Mouse (Mus musculus) brown adipose tissue, adult 24 weeks (tissue): ENCODE data around the gene Slc7a11. TPM values are rescaled to one million over a fixed set of nuclear protein-coding genes. Genes with fewer than 3 reads are reported as not detected.
A peak's percentile ranks its signal among the peaks of the same experiment; 100 is the strongest.
"Not testable (repeated sequence)": the region's sequence is repeated elsewhere in the genome, so short reads cannot be mapped to it uniquely, and the experiment has no call there.

Experiments
- H3K27ac ChIP-seq: fragments of 200-500 bp; replicated peaks from 2 replicates; pipeline ENCODE4 v1.5.1; 2012; ENCODE audit warnings: low read depth, mild to moderate bottlenecking, low read length
- H3K4me1 ChIP-seq: fragments of 200-500 bp; 2 replicates; pipeline ENCODE4 v1.6.1; 2012; ENCODE audit warnings: low read length, mixed read lengths; ENCODE audit not compliant: control insufficient read depth, insufficient read depth, insufficient read length
- H3K4me3 ChIP-seq: fragments of 200-500 bp; 2 replicates; pipeline ENCODE4 v1.5.1; 2012; ENCODE audit warnings: low read depth, mild to moderate bottlenecking, low read length, moderate library complexity; ENCODE audit not compliant: insufficient read depth
- polyA plus RNA-seq: library from polyadenylated mRNA; stranded (reverse); fragments of >200 nt; gene quantifications from 2 replicates; pipeline ENCODE4 v1.2.4, GENCODE M21; 2012; ENCODE audit not compliant: missing spikeins, insufficient read depth, insufficient read length

Gene Slc7a11
- polyA plus RNA-seq, result not detected in 2 replicates

DNA sequence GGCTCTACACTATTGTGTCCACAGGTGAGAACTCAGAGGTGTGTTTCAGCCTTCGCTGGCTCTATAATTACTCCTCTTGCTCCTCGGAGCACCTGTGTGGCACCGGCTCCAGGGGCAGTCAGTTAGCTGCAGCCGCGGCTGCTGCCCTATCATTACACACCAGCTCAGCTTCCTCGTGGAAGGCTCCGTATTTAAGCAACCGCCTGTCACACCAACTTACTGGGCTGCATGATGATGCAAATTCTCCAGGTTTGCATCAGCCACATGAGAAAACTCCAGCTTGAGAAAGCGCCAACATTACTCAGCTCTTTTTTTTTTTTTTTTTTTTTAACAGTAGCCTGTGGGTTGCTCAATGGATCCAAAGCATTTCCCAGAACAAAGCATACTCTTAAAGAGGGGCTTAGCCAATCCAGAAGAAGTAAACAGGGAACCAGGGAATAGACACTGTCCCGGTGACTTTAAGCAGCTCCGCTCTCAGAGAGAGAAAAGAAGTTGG lies at the start of gene Slc7a11:
TSS of gene Slc7a11 (minus strand) at position 194 of the 496 bp plus-strand sequence.
- H3K4me3 ChIP-seq, result peak within 1 kb of the TSS; percentile 23; the same call in 1 of the 2 replicates
- H3K27ac ChIP-seq, result no peak within 1 kb of the TSS

DNA sequence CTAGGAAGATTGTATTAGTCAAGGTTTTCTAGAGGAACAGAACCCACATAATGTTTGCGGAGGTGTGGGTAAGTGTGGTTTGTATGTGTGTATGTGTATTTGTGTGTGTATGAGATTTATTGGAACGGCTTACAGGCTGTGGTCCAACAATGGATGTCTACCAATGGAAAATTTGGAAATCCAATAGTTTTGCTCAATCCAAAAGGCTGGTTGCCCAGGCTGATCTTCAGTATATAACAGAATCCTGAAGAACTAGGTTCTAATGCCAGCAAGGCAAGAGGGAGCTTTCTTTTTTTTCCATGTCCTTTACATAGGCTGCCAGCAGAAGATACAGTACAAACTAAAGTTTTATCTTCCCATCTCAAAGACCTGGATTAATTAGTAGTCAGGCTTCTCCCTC lies 48.3 kb upstream of the Slc7a11 start:
- Histone ChIP-seq H3K4me1 (no peaks in the 10 kb centered on the region), H3K27ac (no peak overlapping the region), H3K4me3 (no peak overlapping the region)

More for the DNA sequence above, at the start of gene Slc7a11:
- no peaks in the 10 kb centered on the region for H3K4me1 ChIP-seq

DNA sequence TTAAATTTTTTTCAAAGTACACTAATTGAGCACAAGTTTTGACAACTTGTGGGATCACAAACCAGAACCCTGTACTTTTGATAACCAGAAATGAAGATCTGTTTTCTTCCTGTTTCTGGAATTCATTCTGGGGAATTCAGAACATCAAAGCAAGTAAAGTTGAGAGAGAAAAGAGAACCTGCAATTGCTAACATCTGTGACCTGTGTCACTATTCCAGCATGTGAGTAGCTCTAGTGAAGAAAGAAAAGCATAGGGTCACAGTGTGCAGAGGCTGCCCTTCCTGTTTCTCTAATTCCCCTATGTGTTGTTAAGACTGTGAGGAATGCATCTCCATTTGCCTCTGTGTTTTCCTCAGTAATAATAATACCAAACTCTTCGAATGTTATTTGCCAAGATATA lies 40.7 kb upstream of the Slc7a11 start:
- Histone ChIP-seq H3K4me1 (no peaks in the 10 kb centered on the region), H3K4me3 (no peak overlapping the region), H3K27ac (no peak overlapping the region)

DNA sequence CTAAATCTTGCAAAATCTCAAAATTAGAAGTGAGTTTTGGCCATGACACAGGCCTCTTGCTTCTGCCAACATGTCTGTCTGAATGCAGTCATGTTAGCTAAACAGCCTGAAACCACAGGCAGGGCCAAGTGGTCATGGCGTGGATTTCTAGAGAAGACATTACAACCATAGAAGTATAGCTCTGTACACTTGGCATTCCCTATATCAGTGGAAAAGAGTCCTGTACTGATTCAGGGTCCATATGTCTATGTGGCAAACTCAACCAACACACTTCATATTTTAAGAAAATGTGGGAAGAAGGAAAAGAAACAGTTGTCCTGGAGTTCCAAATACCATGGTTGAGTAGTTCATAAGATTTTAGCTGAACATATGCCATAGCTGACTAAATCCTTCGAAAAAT lies 18.8 kb upstream of the Slc7a11 start:
- Histone ChIP-seq H3K4me1 (no peaks in the 10 kb centered on the region), H3K4me3 (no peak overlapping the region), H3K27ac (no peak overlapping the region)

DNA sequence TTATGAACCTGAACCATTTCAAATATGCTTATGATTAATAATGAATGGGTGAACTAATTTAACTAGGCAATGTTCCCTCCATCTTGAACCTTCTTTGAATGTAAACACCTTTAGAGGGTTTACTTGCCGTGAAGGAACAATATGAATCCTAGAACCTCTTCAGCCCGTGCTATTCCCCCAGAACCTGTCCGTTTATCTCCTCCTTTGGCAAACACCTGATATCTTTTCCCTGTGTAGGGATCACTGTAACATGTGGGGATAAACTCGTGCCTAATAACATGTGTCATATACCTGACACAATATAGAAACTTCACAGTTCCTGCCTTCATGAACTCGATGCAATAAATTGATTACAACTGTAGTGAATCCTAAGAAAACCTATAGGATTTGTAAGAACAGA lies 13.7 kb upstream of the Slc7a11 start:
- Histone ChIP-seq H3K27ac (no peak overlapping the region), H3K4me3 (no peak overlapping the region), H3K4me1 (no peaks in the 10 kb centered on the region)

DNA sequence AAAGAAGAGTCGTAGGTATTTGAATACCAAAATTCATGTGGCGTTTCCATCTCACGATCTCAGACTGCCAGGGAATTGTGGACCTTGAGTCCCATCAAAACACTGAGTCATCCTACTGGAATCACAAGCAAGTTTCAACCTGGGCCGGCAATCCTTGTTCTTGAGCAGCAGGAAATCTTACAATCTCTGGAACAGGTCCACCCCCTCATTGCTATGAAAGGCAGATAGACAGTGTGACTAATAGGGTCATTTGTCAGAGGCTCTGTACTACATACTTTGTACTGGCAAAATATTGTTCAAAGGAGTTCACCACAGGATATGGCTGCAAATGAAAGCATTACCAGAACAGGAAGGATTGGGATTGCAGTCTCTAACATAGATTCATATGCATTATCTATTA lies 13.2 kb upstream of the Slc7a11 start:
- no peak overlapping the region for H3K27ac ChIP-seq

DNA sequence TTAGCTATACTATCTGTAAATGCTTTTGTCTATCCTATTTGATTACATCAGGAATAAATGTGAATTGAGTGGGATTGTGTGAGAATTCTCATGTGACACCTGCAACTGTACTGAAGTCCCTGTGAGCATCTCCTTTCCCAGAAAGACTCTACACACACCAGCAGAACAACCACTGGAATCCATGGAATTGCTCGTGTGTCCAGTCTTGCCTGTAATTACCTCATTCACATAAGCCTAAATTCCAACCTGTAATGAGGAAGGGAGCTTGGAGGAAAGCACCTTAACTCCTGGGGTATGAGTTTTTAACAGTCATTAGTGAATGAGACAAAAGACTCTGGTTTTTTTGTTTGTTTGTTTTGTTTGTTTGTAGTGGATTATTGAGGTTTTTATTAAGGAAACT lies 12.6 kb upstream of the Slc7a11 start:
- Histone ChIP-seq H3K27ac (no peak overlapping the region), H3K4me1 (no peaks in the 10 kb centered on the region), H3K4me3 (no peak overlapping the region)

More for the DNA sequence above, 13.2 kb upstream of the Slc7a11 start:
- Histone ChIP-seq H3K4me1 (no peaks in the 10 kb centered on the region), H3K4me3 (no peak overlapping the region)

DNA sequence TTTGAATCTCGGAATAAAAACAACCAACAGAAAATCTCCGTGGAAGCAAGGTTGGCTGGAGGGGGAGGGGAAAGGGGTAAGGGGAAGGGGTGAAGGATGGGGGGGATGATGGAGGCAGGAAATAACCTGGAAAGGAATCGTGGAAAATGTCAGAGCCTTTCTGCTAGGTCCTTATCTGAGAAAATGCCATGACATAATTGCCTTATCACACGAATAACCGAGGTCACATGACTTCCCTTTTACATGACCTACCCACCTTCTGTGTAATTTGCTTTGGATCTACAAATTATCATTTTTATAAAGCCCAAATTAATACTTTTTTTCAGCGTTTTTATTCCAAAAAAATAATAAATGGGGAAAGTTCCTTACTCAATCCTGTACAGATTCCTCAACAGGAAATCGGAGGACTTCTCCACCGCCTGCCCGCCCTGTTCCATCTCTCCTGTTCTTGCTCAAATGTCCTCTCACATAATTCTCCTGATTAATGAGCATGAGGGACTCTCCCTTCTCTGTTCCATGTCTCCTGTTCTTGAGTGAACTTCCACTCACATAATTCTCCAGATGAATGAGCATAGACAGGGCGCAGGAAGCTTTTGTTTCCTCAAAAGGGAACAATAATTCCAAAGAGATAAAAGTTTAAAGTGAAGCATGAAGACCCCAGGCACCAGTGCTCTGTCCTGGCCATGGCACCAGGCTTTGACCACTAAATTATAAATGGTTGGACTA lies 1.8 kb upstream of the Slc7a11 start:
- Histone ChIP-seq H3K27ac (no peak overlapping the region), H3K4me1 (no peaks in the 10 kb centered on the region), H3K4me3 (no peak overlapping the region)

DNA sequence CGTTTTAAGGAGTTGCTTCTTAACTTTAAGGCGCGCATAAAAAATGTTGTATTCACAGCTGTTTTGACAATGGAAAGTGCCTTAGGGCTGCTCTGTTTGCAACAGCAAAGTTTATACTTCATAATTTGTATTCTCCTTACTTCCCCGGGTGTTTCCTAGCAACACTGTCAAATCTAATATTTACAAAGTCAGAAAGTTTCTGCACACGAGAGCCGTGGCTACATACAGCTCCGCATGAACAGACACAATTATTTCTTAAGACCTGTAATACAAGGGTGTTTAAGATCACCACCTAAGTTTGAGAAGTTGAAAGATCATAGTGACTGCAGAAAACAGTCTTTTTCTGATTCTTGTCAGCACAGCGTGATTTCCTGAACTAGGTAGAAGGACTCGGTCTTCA lies 528 bp upstream of the Slc7a11 start:
- Histone ChIP-seq H3K4me3 (peak overlapping the region; percentile 23; the same call in 1 of the 2 replicates), H3K27ac (no peak overlapping the region), H3K4me1 (no peaks in the 10 kb centered on the region)

DNA sequence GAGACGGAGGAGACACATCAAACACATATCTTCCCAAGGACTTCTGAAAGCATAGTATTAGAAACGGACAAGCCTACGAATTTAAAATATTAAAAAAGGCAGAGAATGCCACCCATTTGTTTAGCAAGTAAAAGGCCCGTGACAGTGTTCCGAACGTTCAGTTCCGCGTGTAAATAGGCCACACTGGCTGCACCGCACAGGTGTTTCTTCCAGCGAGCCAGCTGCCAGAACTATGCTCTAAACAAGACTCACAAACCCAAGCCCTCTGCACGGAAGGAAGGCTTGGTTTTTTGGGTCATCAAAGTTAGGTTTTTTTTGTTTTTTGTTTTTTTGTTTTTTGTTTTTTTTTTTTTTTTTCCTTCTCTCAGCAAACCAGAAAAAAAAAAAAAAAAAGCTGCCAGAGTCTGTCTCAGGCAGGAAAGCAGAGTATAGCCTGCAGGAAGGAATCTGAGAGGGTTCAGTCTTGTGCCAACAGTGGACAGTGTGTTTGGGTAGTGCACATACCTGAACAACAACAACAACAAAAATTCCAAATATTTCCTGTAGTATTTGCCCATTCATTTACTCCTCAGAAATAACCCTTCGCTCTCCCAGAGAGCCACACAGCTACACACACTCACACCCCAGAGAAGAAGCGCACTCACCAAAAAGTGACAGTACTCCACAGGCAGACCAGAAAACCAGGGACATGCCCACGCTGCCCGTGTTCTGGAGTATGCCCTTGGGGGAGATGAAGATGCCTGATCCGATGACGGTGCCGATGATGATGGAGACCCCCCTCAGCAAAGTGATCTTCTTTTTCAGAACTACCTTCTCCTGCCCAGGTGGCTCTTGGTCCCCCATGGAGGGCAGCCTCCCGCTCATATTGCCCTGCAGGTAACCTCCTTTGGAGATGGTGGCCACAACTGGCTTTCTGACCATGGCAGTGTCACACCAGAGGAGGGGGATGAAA lies 797 bp downstream of the Slc7a11 start:
- no peak overlapping the region for H3K27ac ChIP-seq
- H3K4me3 ChIP-seq, result no peak overlapping the region
- no peaks in the 10 kb centered on the region for H3K4me1 ChIP-seq

DNA sequence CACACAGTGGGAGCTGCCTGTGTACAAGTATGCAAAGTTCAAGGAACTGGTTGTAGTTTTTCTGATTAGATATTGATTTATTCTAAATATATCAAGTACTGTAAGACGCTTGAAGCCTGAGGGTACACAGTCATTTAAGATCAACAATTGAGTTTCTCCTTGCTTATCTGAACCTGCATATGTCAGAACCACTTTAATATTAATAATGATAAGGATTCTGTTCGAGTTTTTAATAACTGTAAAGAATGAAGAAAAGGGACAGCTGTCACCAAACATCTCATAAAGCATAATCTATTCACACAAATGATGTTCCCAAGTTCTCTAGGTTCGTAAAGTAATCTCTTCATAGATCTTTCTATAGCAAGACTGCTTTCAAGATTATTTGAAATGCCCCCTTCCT lies 2.1 kb downstream of the Slc7a11 start:
- no peak overlapping the region for H3K4me3 ChIP-seq
- no peaks in the 10 kb centered on the region for H3K4me1 ChIP-seq
- no peak overlapping the region for H3K27ac ChIP-seq

DNA sequence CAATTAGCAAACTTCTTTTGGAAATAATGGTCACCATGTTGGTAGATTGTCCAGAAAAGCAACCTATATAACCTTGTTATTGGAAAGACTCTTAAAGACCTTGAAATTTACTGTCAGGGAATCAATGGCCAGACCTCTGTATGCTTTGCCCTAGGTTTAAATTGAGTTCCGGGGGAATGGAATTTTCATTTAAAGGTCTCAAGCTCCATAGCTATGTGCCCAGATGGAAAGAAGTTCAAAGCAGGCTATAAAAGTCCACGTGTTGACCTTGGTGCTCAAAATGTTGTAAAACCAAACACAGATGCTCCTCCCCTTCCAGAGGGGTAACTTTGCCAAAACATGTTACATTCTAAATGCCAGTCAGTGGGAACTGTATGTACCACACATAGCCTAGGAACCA lies 3.0 kb downstream of the Slc7a11 start:
- H3K27ac ChIP-seq, result no peak overlapping the region
- no peak overlapping the region for H3K4me3 ChIP-seq
- no peaks in the 10 kb centered on the region for H3K4me1 ChIP-seq

DNA sequence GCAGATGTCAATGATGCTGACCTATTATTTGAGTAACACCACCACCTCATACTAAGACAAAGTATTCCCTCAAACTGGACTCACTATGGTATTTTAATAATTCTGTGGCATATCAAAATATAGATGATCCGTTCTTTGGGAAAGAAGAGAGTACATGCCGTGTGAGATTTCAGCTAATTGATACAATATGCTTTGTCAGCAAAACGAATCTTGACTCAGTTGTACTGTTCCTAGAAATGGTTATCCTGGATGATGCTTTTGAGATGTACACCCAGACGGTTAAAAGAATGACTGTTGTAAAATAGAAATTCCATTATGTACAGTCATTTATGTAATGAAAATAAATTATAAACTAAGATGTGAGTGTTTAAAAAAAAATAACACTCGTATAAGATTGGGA lies 4.0 kb downstream of the Slc7a11 start:
- H3K27ac ChIP-seq, result no peak overlapping the region
- H3K4me3 ChIP-seq, result no peak overlapping the region
- H3K4me1 ChIP-seq, result no peaks in the 10 kb centered on the region

DNA sequence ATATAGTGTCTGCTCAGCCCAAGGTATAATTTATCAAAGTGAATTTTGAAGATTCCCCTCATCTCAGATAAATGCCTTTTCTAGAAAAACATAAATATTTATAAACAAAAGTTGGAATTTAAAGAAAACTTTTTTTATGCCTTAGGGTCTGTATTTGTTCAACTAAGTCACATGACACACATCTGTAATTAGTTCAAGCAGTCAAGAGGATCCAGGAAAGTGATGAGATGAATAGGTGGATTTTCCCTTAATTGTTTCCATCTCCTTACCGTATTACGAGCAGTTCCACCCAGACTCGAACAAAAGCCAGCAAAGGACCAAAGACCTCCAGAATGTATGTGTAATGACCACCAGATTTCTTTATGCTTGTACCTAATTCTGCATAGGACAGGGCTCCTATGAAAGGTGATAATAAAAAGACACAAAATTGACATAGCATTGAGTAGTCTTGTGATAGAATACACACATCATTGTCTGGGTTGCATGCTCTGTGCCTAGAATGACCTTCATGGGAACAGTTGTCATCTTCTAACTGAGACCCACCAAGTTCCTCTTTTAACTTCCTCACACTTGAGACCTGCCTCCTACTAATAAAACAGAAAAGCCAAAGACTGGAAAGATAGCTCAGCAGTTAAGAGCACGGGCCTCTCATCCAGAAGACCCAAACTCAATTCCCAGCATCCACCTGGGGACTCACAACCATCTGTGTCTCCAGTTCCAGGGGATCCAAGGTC lies 4.7 kb downstream of the Slc7a11 start:
- Histone ChIP-seq H3K4me3 (no peak overlapping the region), H3K27ac (no peak overlapping the region), H3K4me1 (no peaks in the 10 kb centered on the region)

DNA sequence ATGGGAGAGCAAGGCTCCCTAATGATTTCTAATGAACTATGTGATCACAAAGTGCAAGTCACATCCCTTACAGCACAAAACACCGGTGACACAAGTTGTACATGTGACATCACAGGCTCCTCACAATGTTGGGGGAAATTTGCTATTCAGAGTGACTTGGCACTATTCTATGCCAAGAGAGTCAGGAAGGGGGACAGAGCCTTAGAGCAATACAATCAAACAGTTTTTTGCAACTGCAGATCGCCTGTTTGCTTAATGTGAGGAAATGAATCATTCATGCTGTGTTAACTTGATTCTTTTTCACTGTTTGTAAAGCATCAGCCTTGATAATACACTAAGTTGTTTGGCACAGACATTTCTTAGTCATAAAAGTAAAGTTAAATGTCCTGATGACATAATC lies 5.3 kb downstream of the Slc7a11 start:
- H3K27ac ChIP-seq, H3K4me3 ChIP-seq, H3K4me1 ChIP-seq: not testable (repeated sequence)
